Mouse (Mus musculus) kidney, embryonic 14.5 days (tissue): ENCODE data around the gene Ren1. TPM values are rescaled to one million over a fixed set of nuclear protein-coding genes. Genes with fewer than 3 reads are reported as not detected.

Source experiments
- ATAC-seq: fragments of 200-750 bp; cut with Nextera tagmentation; 2 replicates; pipeline ENCODE4 v1.8.0; 2017; ENCODE audit warnings: moderate number of reproducible peaks, mild to moderate bottlenecking, moderate TSS enrichment, moderate library complexity; ENCODE audit not compliant: low FRiP score, low TSS enrichment
- H3K27ac ChIP-seq: fragments of 300-500 bp; sonication (generic); 2 replicates; pipeline ENCODE4 v1.5.1; 2014; ENCODE audit warnings: low read depth, mild to moderate bottlenecking, low read length, moderate library complexity, mixed read lengths
- H3K27me3 ChIP-seq: fragments of 300-500 bp; sonication (generic); 2 replicates; pipeline ENCODE4 v1.6.1; 2014; ENCODE audit warnings: mild to moderate bottlenecking, low read length; ENCODE audit not compliant: control insufficient read depth, insufficient read depth
- H3K36me3 ChIP-seq: fragments of 300-500 bp; sonication (generic); 2 replicates; pipeline ENCODE4 v1.6.1; 2014; ENCODE audit warnings: low read length, mixed read lengths; ENCODE audit not compliant: control insufficient read depth, insufficient read depth
- H3K4me1 ChIP-seq: fragments of 300-500 bp; sonication (generic); 2 replicates; pipeline ENCODE4 v1.6.1; 2014; ENCODE audit warnings: low read length, mixed read lengths; ENCODE audit not compliant: control insufficient read depth, insufficient read depth
- H3K4me2 ChIP-seq: fragments of 300-500 bp; sonication (generic); replicated peaks from 2 replicates; pipeline ENCODE4 v1.6.1; 2014; ENCODE audit warnings: low read depth, mild to moderate bottlenecking, low read length
- H3K4me3 ChIP-seq: fragments of 300-500 bp; sonication (generic); 2 replicates; pipeline ENCODE4 v1.5.1; 2014; ENCODE audit warnings: mild to moderate bottlenecking, low read length
- H3K9ac ChIP-seq: fragments of 300-500 bp; sonication (generic); 2 replicates; pipeline ENCODE4 v1.6.1; 2014; ENCODE audit warnings: low read depth, mild to moderate bottlenecking, low read length, moderate library complexity
- H3K9me3 ChIP-seq: fragments of 300-500 bp; sonication (generic); 2 replicates; pipeline ENCODE4 v1.6.1; 2016; ENCODE audit warnings: low read length; ENCODE audit not compliant: control insufficient read depth
- WGBS: fragments of 180-500 bp; shearing (Covaris S2); extraction: QIAGEN DNeasy Blood & Tissue Kit; methylation state at CpG from one replicate; pipeline ENCODE4 v1.1.7; 2014; 5-methylcytosine and 5-hydroxymethylcytosine counted together
- polyA plus RNA-seq: library from polyadenylated mRNA; unstranded; fragments of >200 nt; fragmentation: Nextera tagmentation; extraction: Ambion mirVana; gene quantifications from 2 replicates; pipeline ENCODE4 v1.2.1, GENCODE M21; 2014

Gene Ren1
- polyA plus RNA-seq, 1 experiment from 2014 or later: 92.1 TPM

DNA sequence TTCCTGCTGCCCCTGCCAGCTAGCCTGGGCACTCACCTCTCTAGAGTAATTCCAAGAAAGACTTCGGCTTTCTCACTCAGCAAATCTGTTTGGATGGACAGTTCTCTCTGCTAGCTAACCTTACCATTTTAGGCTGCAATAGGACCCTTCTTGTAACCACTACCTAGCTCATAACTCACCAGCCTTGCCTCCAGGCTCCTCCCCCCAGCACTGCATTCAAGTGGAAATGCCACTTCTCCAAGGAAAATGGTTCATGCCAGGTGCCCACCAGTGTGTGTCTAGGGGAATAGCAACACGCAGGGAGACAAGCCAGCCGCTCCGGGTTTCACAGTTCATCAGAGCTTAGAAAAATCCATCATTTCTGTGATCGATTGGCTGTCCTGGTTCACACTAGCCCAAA lies 27.2 kb downstream of the Ren1 start:
- Histone ChIP-seq H3K27ac (no peak overlapping the region), H3K4me1 (peaks cover 3% of the 10 kb centered on the region; the same call in 1 of the 2 replicates), H3K4me2 (no peak overlapping the region), H3K27me3 (no peaks in the 10 kb centered on the region), H3K9ac (no peak overlapping the region), H3K36me3 (peaks cover 1% of the 10 kb centered on the region; the same call in 1 of the 2 replicates), H3K9me3 (no peaks in the 10 kb centered on the region), H3K4me3 (no peak overlapping the region)
- no peak for ATAC-seq
- WGBS: 78% methylated on average over 5 of the region's 5 CpGs

DNA sequence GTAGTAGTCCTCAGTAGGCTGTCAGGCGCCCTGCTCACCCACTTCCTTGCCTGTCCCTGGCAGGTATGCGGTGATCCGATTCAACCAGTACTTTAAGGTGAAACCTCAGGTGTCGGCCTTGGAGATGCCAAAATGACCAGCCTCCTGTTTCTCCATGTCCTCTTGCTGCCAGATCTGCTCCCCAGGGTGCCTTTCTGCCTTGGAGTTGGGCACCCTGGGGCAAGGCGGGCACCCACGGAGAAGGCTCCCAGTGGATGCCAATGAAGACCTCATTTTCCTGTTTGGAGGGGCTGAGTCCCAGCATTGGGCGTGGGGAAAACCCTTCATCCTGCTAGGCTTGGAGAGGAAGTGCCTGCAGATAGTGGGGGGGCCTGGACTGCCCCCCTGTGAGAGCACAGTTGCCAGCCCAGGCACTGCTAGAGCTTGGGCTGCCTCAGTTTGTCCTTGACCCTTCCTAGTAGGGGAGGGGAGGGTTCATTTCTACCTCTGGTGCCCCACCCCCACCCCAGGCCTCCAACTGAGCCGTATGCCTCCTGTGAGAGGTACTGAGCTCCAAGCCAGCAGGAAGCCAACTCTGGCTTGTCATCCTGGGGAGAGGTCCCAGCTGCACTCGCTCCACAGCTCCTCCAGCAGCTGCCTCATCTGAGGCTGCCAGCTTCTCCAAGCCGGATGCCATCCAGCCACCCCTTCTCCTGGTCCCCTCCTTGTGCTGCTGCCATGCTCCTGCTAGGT lies 29.1 kb downstream of the Ren1 start:
- Histone ChIP-seq H3K4me1 (peaks cover 3% of the 10 kb centered on the region; the same call in 1 of the 2 replicates), H3K27me3 (no peaks in the 10 kb centered on the region), H3K27ac (no peak overlapping the region), H3K9me3 (no peaks in the 10 kb centered on the region), H3K9ac (no peak overlapping the region), H3K4me2 (no peak overlapping the region), H3K4me3 (no peak overlapping the region), H3K36me3 (peaks cover 20% of the 10 kb centered on the region; the same call in 1 of the 2 replicates)
- 68% methylated on average over 10 of the region's 10 CpGs for WGBS
- ATAC-seq: no peak

- Histone ChIP-seq H3K9me3 (no peaks in the 10 kb centered on the region), H3K4me1 (peaks cover 3% of the 10 kb centered on the region; the same call in 1 of the 2 replicates), H3K9ac (no peak overlapping the region), H3K4me3 (no peak overlapping the region), H3K27me3 (no peaks in the 10 kb centered on the region), H3K36me3 (peaks cover 25% of the 10 kb centered on the region), H3K27ac (no peak overlapping the region), H3K4me2 (no peak overlapping the region)
- ATAC-seq: no peak
- WGBS: 64% methylated on average over 3 of the region's 3 CpGs
These were observed 29.6 kb downstream of the Ren1 start for GRCm38 (mm10) chr1:133379986-133380320.

- Histone ChIP-seq H3K4me3 (no peak overlapping the region), H3K9ac (no peak overlapping the region), H3K9me3 (no peaks in the 10 kb centered on the region), H3K4me1 (peaks cover 3% of the 10 kb centered on the region; the same call in 1 of the 2 replicates), H3K36me3 (peaks cover 30% of the 10 kb centered on the region), H3K27me3 (no peaks in the 10 kb centered on the region), H3K4me2 (no peak overlapping the region), H3K27ac (no peak overlapping the region)
- no peak for ATAC-seq
- 71% methylated on average over 14 of the region's 14 CpGs for WGBS
These were observed 30.2 kb downstream of the Ren1 start for GRCm38 (mm10) chr1:133380347-133381065.

GRCm38 (mm10) chr1:133382008-133382407 lies 31.7 kb downstream of the Ren1 start:
- H3K9me3 ChIP-seq: no peaks in the 10 kb centered on the region
- H3K36me3 ChIP-seq: peaks cover 44% of the 10 kb centered on the region
- peaks cover 3% of the 10 kb centered on the region; the same call in 1 of the 2 replicates for H3K4me1 ChIP-seq
- no peak overlapping the region for H3K9ac ChIP-seq
- 7% methylated on average over 9 of the region's 9 CpGs for WGBS
- no peak overlapping the region for H3K4me3 ChIP-seq
- no peak overlapping the region for H3K4me2 ChIP-seq
- H3K27me3 ChIP-seq: no peaks in the 10 kb centered on the region
- ATAC-seq: peak; percentile 24; the same call in 1 of the 2 replicates
- no peak overlapping the region for H3K27ac ChIP-seq

DNA sequence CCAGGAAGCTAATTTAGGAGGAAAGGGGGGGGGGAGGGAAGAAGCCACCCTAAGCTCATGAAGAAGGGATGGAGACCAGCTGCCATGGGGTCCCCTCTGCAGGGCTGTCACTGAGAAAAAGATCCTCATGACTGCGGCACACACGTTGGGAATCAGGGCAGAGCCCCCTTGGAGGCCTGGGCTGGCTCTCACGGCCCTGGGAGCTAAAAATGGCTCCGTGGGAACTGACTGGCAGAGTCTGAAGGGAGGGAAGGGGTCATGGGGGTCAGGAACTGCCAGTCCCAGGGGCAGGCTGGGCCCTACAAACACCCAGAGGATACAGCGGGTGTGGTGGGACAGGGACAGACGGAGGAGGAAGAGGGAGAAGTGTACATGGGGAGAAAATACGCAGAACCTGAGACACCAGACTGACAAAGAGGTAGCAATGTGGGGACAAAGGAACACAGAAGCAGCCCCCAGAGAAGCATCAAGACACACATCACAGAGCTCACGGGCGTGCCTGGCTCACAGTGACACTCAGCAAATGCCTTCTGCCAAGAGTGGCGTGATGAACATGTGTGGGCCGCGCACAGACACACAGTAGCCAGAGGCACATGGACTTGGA lies 32.3 kb downstream of the Ren1 start:
- 54% methylated on average over 12 of the region's 12 CpGs for WGBS
- H3K4me3 ChIP-seq: no peak overlapping the region
- H3K27ac ChIP-seq: no peak overlapping the region; the same call in 1 of the 2 replicates
- H3K9ac ChIP-seq: no peak overlapping the region
- peaks cover 50% of the 10 kb centered on the region for H3K36me3 ChIP-seq
- H3K27me3 ChIP-seq: no peaks in the 10 kb centered on the region
- peaks cover 3% of the 10 kb centered on the region; the same call in 1 of the 2 replicates for H3K4me1 ChIP-seq
- no peak for ATAC-seq
- H3K4me2 ChIP-seq: no peak overlapping the region
- H3K9me3 ChIP-seq: no peaks in the 10 kb centered on the region

GRCm38 (mm10) chr1:133383157-133383783 lies 33.0 kb downstream of the Ren1 start:
- H3K4me1 ChIP-seq: peaks cover 3% of the 10 kb centered on the region; the same call in 1 of the 2 replicates
- H3K4me3 ChIP-seq: no peak overlapping the region
- no peaks in the 10 kb centered on the region for H3K27me3 ChIP-seq
- peaks cover 55% of the 10 kb centered on the region for H3K36me3 ChIP-seq
- 91% methylated on average over 14 of the region's 14 CpGs for WGBS
- H3K9me3 ChIP-seq: no peaks in the 10 kb centered on the region
- ATAC-seq: no peak
- no peak overlapping the region for H3K9ac ChIP-seq
- no peak overlapping the region for H3K4me2 ChIP-seq
- no peak overlapping the region for H3K27ac ChIP-seq

GRCm38 (mm10) chr1:133385506-133385905 lies 35.2 kb downstream of the Ren1 start:
- no peaks in the 10 kb centered on the region for H3K27me3 ChIP-seq
- no peak overlapping the region for H3K4me2 ChIP-seq
- H3K4me1 ChIP-seq: no peaks in the 10 kb centered on the region
- 45% methylated on average over 9 of the region's 9 CpGs for WGBS
- no peaks in the 10 kb centered on the region for H3K9me3 ChIP-seq
- H3K9ac ChIP-seq: no peak overlapping the region
- no peak overlapping the region for H3K4me3 ChIP-seq
- peaks cover 74% of the 10 kb centered on the region for H3K36me3 ChIP-seq
- ATAC-seq: no peak
- H3K27ac ChIP-seq: no peak overlapping the region
